28 mouse cellular contexts compared by ENCODE assay signal in the genomic region with DNA sequence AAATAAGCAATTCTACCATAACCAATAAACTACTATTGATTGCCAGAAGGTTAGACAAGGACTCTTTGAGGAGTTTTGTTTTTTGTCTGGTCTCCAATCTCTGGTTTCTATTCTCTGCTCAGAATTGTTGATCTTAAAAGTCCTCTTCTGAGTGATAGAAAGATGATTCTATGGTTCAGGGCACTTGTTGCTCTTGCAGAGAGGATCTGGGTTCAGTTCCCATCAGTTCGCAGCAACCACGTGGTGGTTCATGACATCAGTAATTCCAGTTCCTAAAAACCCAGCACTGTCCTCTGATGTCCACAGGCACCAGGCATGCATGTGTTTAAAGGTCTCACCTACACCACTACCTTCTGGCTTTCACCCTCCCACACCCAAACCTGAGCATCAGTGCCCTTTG. TPM values are rescaled to one million over a fixed set of nuclear protein-coding genes. Genes with fewer than 3 reads are reported as not detected.
DNase-seq lines count a peak whose midpoint lies in the region; ATAC-seq and TF ChIP-seq lines count a peak whose summit lies in the region.
"Had no signal": no experiment of that assay in that cellular context is flagged by ENCODE, and none has a peak within 500 bp of the region (broad histone marks: within the 10 kb centered on the region; RNA-seq: fewer than 3 reads in every experiment).

No protein-coding gene starts in this region.

- in situ Hi-C loops in CH12.LX (cut with MboI; ENCODE audit: low pct_ligation_motif_present, low pct_unique_long_range_greater_than_20kb, low sequenced_read_pairs), result no loop called here

- TF ChIP-seq RAD21 in CH12.LX (IDR thresholded peaks at IDR 0.05; ENCODE audit: low read depth, low read length), result no peak

- H3K27me3 ChIP-seq in CH12.LX (replicated peaks), result no peaks in the 10 kb centered on the region
- no peaks in the 10 kb centered on the region for H3K27me3 ChIP-seq in splenic B cell, adult 2 months (ENCODE audit: control insufficient read depth, insufficient read depth, low read length, poor library complexity, severe bottlenecking)
- H3K27me3 ChIP-seq in heart, embryonic 10.5 days (ENCODE audit: insufficient read depth, poor library complexity, severe bottlenecking), result no peaks in the 10 kb centered on the region
- H3K27me3 ChIP-seq: Patski had no signal

- no peaks in the 10 kb centered on the region for H3K79me2 ChIP-seq in CH12.LX (replicated peaks; ENCODE audit: control insufficient read depth, extremely low read depth, insufficient read depth, poor library complexity, severe bottlenecking)

- peak overlapping the region; percentile 98 for H3K27ac ChIP-seq in CH12.LX (ENCODE audit: insufficient read depth, low read depth)
- H3K27ac ChIP-seq in heart, embryonic 10.5 days, result no peak overlapping the region

- H3K9me3 ChIP-seq in CH12.LX (replicated peaks; ENCODE audit: low read length), result no peaks in the 10 kb centered on the region
- H3K9me3 ChIP-seq in heart, embryonic 10.5 days, result no peaks in the 10 kb centered on the region
- H3K9me3 ChIP-seq: G1E had no signal

- TF ChIP-seq POLR2A in CH12.LX (IDR thresholded peaks at IDR 0.05; ENCODE audit: low read depth, low read length), result 0 out of 2 replicates have a peak, but pooled peaks have one; percentile 26

- 0 out of 2 replicates have a peak overlapping the region, but pooled peaks have one; percentile 1 for H3K4me2 ChIP-seq in CH12.LX (ENCODE audit: insufficient read depth, low read depth, poor library complexity, severe bottlenecking)

- WGBS in heart, embryonic 10.5 days, result 80% methylated on average over 2 of the region's 2 CpGs

- peak; percentile 64 for TF ChIP-seq EP300 in CH12.LX (IDR thresholded peaks at IDR 0.05; ENCODE audit: low read length)

- H3K4me1 ChIP-seq in CH12.LX (ENCODE audit: control insufficient read depth in 1 of 2, insufficient read depth in 2 of 2), result peaks cover 29 to 71% of the 10 kb centered on the region in 2 experiments
- H3K4me1 ChIP-seq in heart, embryonic 10.5 days, result no peaks in the 10 kb centered on the region

- TF ChIP-seq CTCF in CH12.LX (conservative IDR thresholded peaks at IDR 0.05 in 1 of 2, IDR thresholded peaks at IDR 0.05 in 1 of 2; ENCODE audit: low read depth in 2 of 2, low read length in 2 of 2), result no peak

- H3K36me3 ChIP-seq in CH12.LX (replicated peaks in 1 of 2; ENCODE audit: control insufficient read depth in 1 of 2, insufficient read depth in 1 of 2, low read length in 1 of 2), result no peaks in the 10 kb centered on the region
- no peaks in the 10 kb centered on the region for H3K36me3 ChIP-seq in splenic B cell, adult 2 months (ENCODE audit: control insufficient read depth, insufficient read depth, low read length, poor library complexity, severe bottlenecking)
- no peaks in the 10 kb centered on the region for H3K36me3 ChIP-seq in heart, embryonic 10.5 days
- H3K36me3 ChIP-seq: G1E had no signal

- dilution Hi-C loops in CH12.LX (cut with MboI; ENCODE audit: extremely low pct_ligation_motif_present, extremely low pct_unique_long_range_greater_than_20kb, low sequenced_read_pairs), result no loop called here

- peak; percentile 57 for DNase-seq in CH12.LX (ENCODE audit: extremely low read depth)
- DNase-seq in induced T-regulatory cell, adult 2 months (ENCODE audit: low read depth), result peak; percentile 55
- DNase-seq in splenic B cell, adult 2 months (ENCODE audit: low read depth, low spot score), result peak; percentile 65
- no peak for DNase-seq in kidney, postnatal 4 days
- DNase-seq in embryo, embryonic 9.5 days (ENCODE audit: extremely low spot score), result no peak
- no peak for DNase-seq in heart, embryonic 10.5 days (ENCODE audit: low spot score)
- DNase-seq: adrenal gland, adult 2 months; adrenal gland, adult 8-10 months; adrenal gland, postnatal 10 days; adrenal gland, postnatal 14 days; adrenal gland, postnatal 25 days; adrenal gland, postnatal 36 days; B cell, adult 2 months; cerebellum, adult 11 months; cerebellum, adult 11-12 months; cerebellum, adult 18-20 months; cerebellum, adult 2 months had no signal

- ATAC-seq in megakaryocyte, adult 5-6 weeks (ENCODE audit: poor library complexity, severe bottlenecking), result 0 out of 2 replicates have a peak, but pooled peaks have one; percentile 23
- no peak for ATAC-seq in cerebellum, adult (ENCODE audit: insufficient number of reproducible peaks, low FRiP score, low TSS enrichment)
- ATAC-seq: activated CD4-positive, CD25-positive, alpha-beta regulatory T cell, adult 4 months; CD4-positive, CD25-positive, alpha-beta regulatory T cell, adult 4 months; Patski had no signal

- H3K9ac ChIP-seq in CH12.LX (ENCODE audit: insufficient read depth, low read depth), result peak overlapping the region; percentile 60; the same call in 1 of the 2 replicates

- no peak overlapping the region for H3K4me3 ChIP-seq in CH12.LX (replicated peaks in 1 of 3; ENCODE audit: low read depth in 2 of 3, low read length in 2 of 3, poor library complexity in 1 of 3)
- H3K4me3 ChIP-seq in heart, embryonic 10.5 days, result no peak overlapping the region

TF ChIP-seq in CH12.LX, 34 proteins besides CTCF, POLR2A, EP300 and RAD21:
- TF ChIP-seq NELFE (IDR thresholded peaks at IDR 0.05; ENCODE audit: low read depth, low read length), result no peak
- peak; percentile 56; the same call in 1 of the 2 replicates for TF ChIP-seq JUN (IDR thresholded peaks at IDR 0.05; ENCODE audit: insufficient read depth, low read depth, low read length)
- peak; percentile 58; the same call in 1 of the 2 replicates for TF ChIP-seq SIN3A (IDR thresholded peaks at IDR 0.05; ENCODE audit: low read length)
- TF ChIP-seq ELF1 (IDR thresholded peaks at IDR 0.05; ENCODE audit: low read depth, low read length), result no peak
- peak; percentile 61 for TF ChIP-seq BHLHE40 (IDR thresholded peaks at IDR 0.05; ENCODE audit: low read depth, low read length)
- TF ChIP-seq MYC (IDR thresholded peaks at IDR 0.05; ENCODE audit: low read depth, low read length), result peak; percentile 96
- peak; percentile 65 for TF ChIP-seq JUND (conservative IDR thresholded peaks at IDR 0.05; ENCODE audit: low read depth, low read length)
- TF ChIP-seq TCF12 (IDR thresholded peaks at IDR 0.05; ENCODE audit: low read depth, low read length), result peak; percentile 52; the same call in 1 of the 2 replicates
- TF ChIP-seq MAZ (IDR thresholded peaks at IDR 0.05; ENCODE audit: low read depth, low read length), result no peak
- TF ChIP-seq IRF4 (IDR thresholded peaks at IDR 0.05; ENCODE audit: low read depth, low read length), result peak; percentile 59; the same call in 1 of the 2 replicates
- 0 out of 2 replicates have a peak, but pooled peaks have one; percentile 39 for TF ChIP-seq TBP (conservative IDR thresholded peaks at IDR 0.05; ENCODE audit: low read depth, low read length)
- TF ChIP-seq ETS1 (conservative IDR thresholded peaks at IDR 0.05; ENCODE audit: low read depth, low read length), result peak; percentile 74
- no peak for TF ChIP-seq HCFC1 (IDR thresholded peaks at IDR 0.05; ENCODE audit: low read depth, low read length)
- TF ChIP-seq USF1 (IDR thresholded peaks at IDR 0.05; ENCODE audit: low read depth, low read length), result peak; percentile 70
- no peak for TF ChIP-seq MEF2A (IDR thresholded peaks at IDR 0.05; ENCODE audit: borderline replicate concordance, low read depth, low read length)
- TF ChIP-seq MXI1 (IDR thresholded peaks at IDR 0.05; ENCODE audit: low read depth, low read length), result peak; percentile 78
- TF ChIP-seq MAX (IDR thresholded peaks at IDR 0.05; ENCODE audit: low read length), result peak; percentile 97
- 0 out of 2 replicates have a peak, but pooled peaks have one; percentile 76 for TF ChIP-seq CHD1 (IDR thresholded peaks at IDR 0.05; ENCODE audit: low read depth, low read length)
- TF ChIP-seq USF2 (conservative IDR thresholded peaks at IDR 0.05; ENCODE audit: low read depth, low read length), result peak; percentile 63

RNA-seq across cellular contexts. Expression of gene Ninj2, which starts 8.2 kb away (rescaled TPM):
- total RNA-seq in CH12.LX (2012; rRNA removed), result 4.6 and 6.5 TPM in 2 replicates
- not detected in 2 replicates for total RNA-seq in CH12.LX (2014; rRNA removed)
- polyA plus RNA-seq in CH12.LX (2012; ENCODE audit: insufficient read length, low read depth), result 0.97 and 1.1 TPM in 2 replicates
- total RNA-seq in megakaryocyte, adult 5-6 weeks (2015), result not detected in 2 replicates
- total RNA-seq in megakaryocyte, adult 5-6 weeks (2017), result not detected in 2 replicates
- not detected in 2 replicates for polyA plus RNA-seq in heart, embryonic 10.5 days (2016; fragmentation: Nextera tagmentation; extraction: Ambion mirVana)
- total RNA-seq: adrenal gland, adult 18-20 months; adrenal gland, adult 2 months; adrenal gland, adult 8-10 months; adrenal gland, postnatal 10 days; adrenal gland, postnatal 14 days; adrenal gland, postnatal 25 days; adrenal gland, postnatal 36 days; adrenal gland, postnatal 4 days; G1E; MEL had no signal
- polyA plus RNA-seq: adrenal gland, adult 2 months; brain, embryonic 14.5 days; C2C12; G1E had no signal

RNA-seq across cellular contexts. Expression of gene Wnk1, which starts 46.5 kb away (rescaled TPM):
- 113 and 125 TPM in 2 replicates for total RNA-seq in CH12.LX (2012; rRNA removed)
- total RNA-seq in CH12.LX (2014; rRNA removed), result 84.8 and 97.2 TPM in 2 replicates
- 179 and 216 TPM in 2 replicates for polyA plus RNA-seq in CH12.LX (2012; ENCODE audit: insufficient read length, low read depth)
- total RNA-seq in megakaryocyte, adult 5-6 weeks (2015), result 247 and 264 TPM in 2 replicates
- total RNA-seq in megakaryocyte, adult 5-6 weeks (2017), result 206 and 218 TPM in 2 replicates
- polyA plus RNA-seq in heart, embryonic 10.5 days (2016; fragmentation: Nextera tagmentation; extraction: Ambion mirVana), result 68.6 and 71.9 TPM in 2 replicates

Comparison
In these comparisons a context has a peak if more than half of its experiments do, and no peak if none do; other contexts are left out.
1. DNase-seq: peak in CH12.LX (single experiment), induced T-regulatory cell, adult 2 months (single experiment) and splenic B cell, adult 2 months (single experiment); none in kidney, postnatal 4 days (0 of 2), embryo, embryonic 9.5 days (single experiment) and heart, embryonic 10.5 days (single experiment).